Mouse (Mus musculus) midbrain, embryonic 16.5 days (tissue): ENCODE data around the gene Myo6. TPM values are rescaled to one million over a fixed set of nuclear protein-coding genes. Genes with fewer than 3 reads are reported as not detected.

Experiments used
- ATAC-seq: fragments of 200-750 bp; cut with Nextera tagmentation; 2 replicates; pipeline ENCODE4 v1.8.0; 2017; ENCODE audit warnings: moderate TSS enrichment
- H3K27ac ChIP-seq: fragments of 300-500 bp; sonication (generic); 2 replicates; pipeline ENCODE4 v1.5.1; 2014; ENCODE audit warnings: mild to moderate bottlenecking, low read length, mixed read lengths
- H3K27me3 ChIP-seq: fragments of 300-500 bp; sonication (generic); 2 replicates; pipeline ENCODE4 v1.6.1; 2014; ENCODE audit warnings: low read depth, low read length, mixed read lengths; ENCODE audit not compliant: control insufficient read depth, insufficient read depth
- H3K36me3 ChIP-seq: fragments of 300-500 bp; sonication (generic); 2 replicates; pipeline ENCODE4 v1.6.1; 2014; ENCODE audit warnings: mild to moderate bottlenecking, low read length, moderate library complexity, mixed read lengths; ENCODE audit not compliant: control insufficient read depth, insufficient read depth
- H3K4me1 ChIP-seq: fragments of 300-500 bp; sonication (generic); 2 replicates; pipeline ENCODE4 v1.6.1; 2014; ENCODE audit warnings: mild to moderate bottlenecking, low read length, mixed read lengths; ENCODE audit not compliant: control insufficient read depth, insufficient read depth
- H3K4me2 ChIP-seq: fragments of 300-500 bp; sonication (generic); 2 replicates; pipeline ENCODE4 v1.6.1; 2014; ENCODE audit warnings: mild to moderate bottlenecking, low read length, mixed read lengths
- H3K4me3 ChIP-seq: fragments of 300-500 bp; sonication (generic); 2 replicates; pipeline ENCODE4 v1.5.1; 2014; ENCODE audit warnings: low read depth, mild to moderate bottlenecking, low read length, moderate library complexity, mixed read lengths
- H3K9ac ChIP-seq: fragments of 300-500 bp; sonication (generic); 2 replicates; pipeline ENCODE4 v1.6.1; 2014; ENCODE audit warnings: low read depth, low read length, mixed read lengths
- H3K9me3 ChIP-seq: fragments of 300-500 bp; sonication (generic); replicated peaks from 2 replicates; pipeline ENCODE4 v1.6.1; 2014; ENCODE audit warnings: mild to moderate bottlenecking, low read length, mixed read lengths; ENCODE audit not compliant: control insufficient read depth, poor library complexity, severe bottlenecking
- WGBS: fragments of 180-500 bp; shearing (Covaris S2); extraction: QIAGEN DNeasy Blood & Tissue Kit; methylation state at CpG from one replicate; pipeline ENCODE4 v1.1.7; 2014; 5-methylcytosine and 5-hydroxymethylcytosine counted together
- polyA plus RNA-seq: library from polyadenylated mRNA; unstranded; fragments of >200 nt; fragmentation: Nextera tagmentation; extraction: Ambion mirVana; gene quantifications from 2 replicates; pipeline ENCODE4 v1.2.1, GENCODE M21; 2015

Gene Myo6
- polyA plus RNA-seq, 1 experiment from 2014 or later = 22.7 TPM

DNA sequence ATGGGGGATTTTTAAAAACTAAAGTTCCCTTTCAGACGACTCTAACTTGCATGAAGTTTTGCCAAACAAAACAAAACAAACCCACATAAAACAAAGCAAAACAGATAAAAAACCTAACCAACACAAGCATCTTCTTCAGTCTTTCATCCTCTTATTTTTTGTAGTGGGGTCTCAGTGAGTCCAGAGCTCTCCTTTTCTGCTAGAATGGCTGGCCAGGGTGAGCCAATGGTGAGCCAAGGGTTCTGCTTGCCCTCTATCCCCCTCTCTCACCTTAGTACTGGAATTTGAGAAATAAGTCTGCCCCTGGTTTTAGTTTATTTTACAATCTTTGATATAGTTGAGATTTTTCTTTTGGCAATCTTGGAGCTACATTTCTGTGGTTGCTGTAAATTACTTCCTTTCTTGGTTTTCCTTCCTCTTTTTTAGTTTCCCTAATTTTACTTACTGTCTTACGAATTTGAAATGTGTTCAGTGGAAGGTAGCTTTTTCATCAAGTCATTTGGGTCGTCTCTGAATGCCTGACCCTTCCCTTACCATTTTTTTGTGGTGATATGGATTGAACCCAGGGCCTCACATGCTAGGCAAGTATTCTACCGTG, 1.6 kb upstream of the Myo6 start:
- WGBS = 84% methylated on average over 4 of the region's 4 CpGs

GRCm38 (mm10) chr9:80164191-80164590, 640 bp upstream of the Myo6 start:
- Histone ChIP-seq H3K4me1 (peaks cover 5% of the 10 kb centered on the region; the same call in 1 of the 2 replicates), H3K4me3 (peak overlapping the region; percentile 82), H3K27ac (no peak overlapping the region), H3K27me3 (no peaks in the 10 kb centered on the region), H3K9me3 (no peaks in the 10 kb centered on the region; the same call in 1 of the 2 replicates), H3K9ac (peak overlapping the region; percentile 83), H3K4me2 (peak overlapping the region; percentile 74), H3K36me3 (no peaks in the 10 kb centered on the region)
- no peak; the same call in 1 of the 2 replicates for ATAC-seq
- WGBS = 3% methylated on average over 13 of the region's 13 CpGs

More for the DNA sequence above, 1.6 kb upstream of the Myo6 start:
- Histone ChIP-seq H3K4me3 (no peak overlapping the region), H3K27me3 (no peaks in the 10 kb centered on the region), H3K27ac (no peak overlapping the region), H3K4me1 (peaks cover 5% of the 10 kb centered on the region; the same call in 1 of the 2 replicates), H3K4me2 (no peak overlapping the region), H3K36me3 (no peaks in the 10 kb centered on the region), H3K9me3 (no peaks in the 10 kb centered on the region; the same call in 1 of the 2 replicates), H3K9ac (no peak overlapping the region)
- ATAC-seq = no peak

- Histone ChIP-seq H3K9ac (no peak overlapping the region), H3K4me2 (peak overlapping the region; percentile 74), H3K36me3 (no peaks in the 10 kb centered on the region), H3K9me3 (no peaks in the 10 kb centered on the region; the same call in 1 of the 2 replicates), H3K27ac (no peak overlapping the region), H3K4me3 (peak overlapping the region; percentile 82), H3K4me1 (peaks cover 5% of the 10 kb centered on the region; the same call in 1 of the 2 replicates), H3K27me3 (no peaks in the 10 kb centered on the region)
- no peak for ATAC-seq
- WGBS = 43% methylated on average over 9 of the region's 9 CpGs
These were observed 859 bp downstream of the Myo6 start for GRCm38 (mm10) chr9:80165690-80166089.

DNA sequence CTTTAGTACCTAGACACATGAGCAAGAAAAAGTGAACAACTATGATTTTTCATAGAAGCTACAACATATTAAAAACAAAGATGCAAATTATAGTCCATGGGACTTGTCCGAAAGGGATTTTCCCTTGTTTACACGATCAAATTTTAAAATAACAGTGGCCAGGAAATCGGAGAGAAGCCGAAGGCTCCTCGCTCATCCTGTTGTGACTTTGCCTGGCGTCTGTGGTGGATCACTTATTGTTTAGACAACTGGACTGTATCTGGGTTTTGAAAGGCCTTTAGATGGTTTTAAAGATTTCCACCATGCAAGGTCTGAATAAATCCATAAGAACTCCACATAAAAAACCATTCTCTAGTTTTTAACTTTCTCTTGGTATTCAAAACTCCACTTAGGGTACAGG, 1.6 kb downstream of the Myo6 start:
- no peak overlapping the region for H3K4me3 ChIP-seq

DNA sequence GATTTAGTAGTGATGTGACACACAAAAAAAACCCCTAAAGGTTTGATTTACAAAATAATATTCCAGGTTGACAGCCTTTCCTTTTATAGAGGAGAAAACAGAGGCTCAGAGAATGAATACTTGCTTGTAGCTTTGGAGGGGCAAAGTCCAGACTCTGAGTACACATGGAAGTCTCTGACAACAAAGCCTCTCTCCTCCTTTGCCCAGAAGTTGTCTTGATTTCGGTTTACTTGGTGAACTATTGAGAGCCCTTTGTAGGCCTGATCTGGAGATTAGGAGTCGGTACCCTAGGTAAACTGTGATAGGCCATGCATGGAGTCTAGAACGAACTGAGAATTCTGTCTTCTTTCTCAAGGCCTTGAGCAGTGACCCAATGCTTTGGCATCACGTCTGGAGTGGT, 2.3 kb downstream of the Myo6 start:
- ATAC-seq = no peak

More for the DNA sequence above, 1.6 kb downstream of the Myo6 start:
- 81% methylated on average over 6 of the region's 6 CpGs for WGBS
- Histone ChIP-seq H3K9ac (no peak overlapping the region), H3K4me2 (peak overlapping the region; percentile 14; the same call in 1 of the 2 replicates), H3K27ac (no peak overlapping the region), H3K4me1 (peaks cover 5% of the 10 kb centered on the region; the same call in 1 of the 2 replicates), H3K36me3 (no peaks in the 10 kb centered on the region), H3K9me3 (no peaks in the 10 kb centered on the region; the same call in 1 of the 2 replicates), H3K27me3 (no peaks in the 10 kb centered on the region)
- ATAC-seq = no peak

DNA sequence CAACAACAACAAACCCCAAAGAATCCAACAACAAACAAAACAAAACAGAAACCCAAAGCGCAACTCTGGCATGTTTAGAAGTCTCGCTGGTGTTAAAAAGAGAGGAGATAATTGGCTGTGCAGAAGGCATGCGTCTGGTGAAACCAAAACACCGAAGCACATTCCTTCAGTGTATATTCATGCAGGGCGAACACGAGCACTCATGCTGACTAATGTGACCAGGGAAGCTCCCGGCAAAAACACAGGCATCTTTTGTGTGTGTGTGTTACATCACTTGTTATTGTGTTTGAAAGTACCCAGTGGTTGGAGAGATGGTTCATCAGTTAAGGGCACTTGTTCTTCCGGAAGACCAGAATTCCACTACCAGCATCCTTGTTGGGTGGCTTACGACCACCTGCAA, 4.7 kb downstream of the Myo6 start:
- Histone ChIP-seq H3K4me3 (no peak overlapping the region), H3K4me2 (no peak overlapping the region), H3K9me3 (no peaks in the 10 kb centered on the region), H3K9ac (no peak overlapping the region), H3K36me3 (no peaks in the 10 kb centered on the region), H3K27me3 (no peaks in the 10 kb centered on the region), H3K27ac (no peak overlapping the region), H3K4me1 (peaks cover 2% of the 10 kb centered on the region; the same call in 1 of the 2 replicates)
- WGBS = 90% methylated on average over 9 of the region's 9 CpGs
- no peak for ATAC-seq

More for the DNA sequence above, 2.3 kb downstream of the Myo6 start:
- Histone ChIP-seq H3K4me3 (no peak overlapping the region), H3K9me3 (no peaks in the 10 kb centered on the region; the same call in 1 of the 2 replicates), H3K9ac (no peak overlapping the region), H3K27me3 (no peaks in the 10 kb centered on the region), H3K4me1 (peaks cover 5% of the 10 kb centered on the region; the same call in 1 of the 2 replicates), H3K4me2 (peak overlapping the region; percentile 16; the same call in 1 of the 2 replicates), H3K36me3 (no peaks in the 10 kb centered on the region), H3K27ac (no peak overlapping the region)
- WGBS = 65% methylated on average over 4 of the region's 4 CpGs

DNA sequence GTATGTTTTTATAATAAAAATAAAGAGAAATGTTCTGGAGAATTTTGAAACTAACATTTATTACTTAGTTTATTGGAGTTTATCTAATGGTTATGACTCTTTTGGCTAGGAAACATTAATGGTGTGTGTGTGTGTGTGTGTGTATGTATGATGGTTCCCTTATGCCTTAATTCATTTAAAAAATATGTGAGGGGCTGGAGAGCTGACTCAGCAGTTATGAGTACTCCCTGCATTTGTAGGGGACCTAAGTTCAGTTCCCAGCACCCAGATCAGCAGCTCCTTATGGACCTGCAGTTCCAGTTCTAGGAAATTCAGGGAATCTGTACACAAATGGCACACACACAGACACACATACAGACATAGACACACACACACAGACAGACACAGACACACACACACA, 6.4 kb downstream of the Myo6 start:
- H3K27ac ChIP-seq = no peak overlapping the region
- H3K4me3 ChIP-seq = no peak overlapping the region
- H3K9ac ChIP-seq = no peak overlapping the region
- peaks cover 2% of the 10 kb centered on the region; the same call in 1 of the 2 replicates for H3K4me1 ChIP-seq
- no peaks in the 10 kb centered on the region for H3K27me3 ChIP-seq
- H3K4me2 ChIP-seq = no peak overlapping the region
- H3K9me3 ChIP-seq = no peaks in the 10 kb centered on the region
- no peak for ATAC-seq
- no peaks in the 10 kb centered on the region for H3K36me3 ChIP-seq

GRCm38 (mm10) chr9:80172396-80173222, 7.8 kb downstream of the Myo6 start:
- Histone ChIP-seq H3K27ac (no peak overlapping the region), H3K27me3 (no peaks in the 10 kb centered on the region), H3K36me3 (no peaks in the 10 kb centered on the region), H3K4me3 (no peak overlapping the region), H3K4me2 (no peak overlapping the region), H3K4me1 (peaks cover 2% of the 10 kb centered on the region; the same call in 1 of the 2 replicates), H3K9me3 (no peaks in the 10 kb centered on the region), H3K9ac (no peak overlapping the region)
- ATAC-seq = no peak
- 60% methylated on average over 8 of the region's 8 CpGs for WGBS

- no peaks in the 10 kb centered on the region for H3K9me3 ChIP-seq
- H3K27me3 ChIP-seq = no peaks in the 10 kb centered on the region
- peak; percentile 83 for ATAC-seq
- WGBS = 14% methylated on average over 9 of the region's 9 CpGs
- H3K4me2 ChIP-seq = no peak overlapping the region
- H3K4me1 ChIP-seq = peaks cover 2% of the 10 kb centered on the region; the same call in 1 of the 2 replicates
- no peak overlapping the region for H3K4me3 ChIP-seq
- no peak overlapping the region for H3K27ac ChIP-seq
- no peaks in the 10 kb centered on the region for H3K36me3 ChIP-seq
- H3K9ac ChIP-seq = no peak overlapping the region
These were observed 8.8 kb downstream of the Myo6 start for GRCm38 (mm10) chr9:80173629-80174028.
